Mouse (Mus musculus): ENCODE results near the gene Ubr4.

DNA sequence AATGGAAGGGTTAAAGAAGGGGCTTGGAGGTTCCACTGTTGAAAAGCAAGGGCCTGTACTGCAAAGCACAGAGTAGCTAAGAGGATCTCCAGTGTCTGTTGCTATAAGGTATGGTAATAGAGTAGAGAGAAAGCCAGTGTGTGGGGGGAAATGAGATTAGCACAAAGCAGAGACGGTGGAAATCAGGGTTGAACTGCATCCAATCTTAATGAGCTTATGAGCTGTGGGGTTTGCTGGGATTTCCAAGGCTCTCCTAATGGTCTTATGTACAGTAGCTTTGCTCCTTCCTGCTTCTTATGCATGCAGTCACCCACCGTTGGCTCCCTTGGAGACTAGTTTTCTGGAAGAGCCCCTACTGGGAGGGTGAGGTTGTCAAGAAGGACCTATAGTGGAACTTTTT lies 93.8 kb downstream of the Ubr4 start:
- TF ChIP-seq POLR2A (IDR thresholded peaks at IDR 0.05; ENCODE audit: extremely low read depth, insufficient read depth, low read length): no peak
- no peak for TF ChIP-seq CTCF (IDR thresholded peaks at IDR 0.05; ENCODE audit: extremely low read depth, insufficient read depth, low read length)

Data from cortical plate, adult 2 months (tissue).